Mouse (Mus musculus): ENCODE data around the gene Catsper3.

GRCm38 (mm10) chr13:55754380-55754779 is 30.0 kb upstream of the Catsper3 start:
- TF ChIP-seq CTCF (IDR thresholded peaks at IDR 0.05; ENCODE audit: low read depth, low read length) (no peak), POLR2A (IDR thresholded peaks at IDR 0.05; ENCODE audit: extremely low read depth, insufficient read depth, low read length) (no peak)
